Mouse (Mus musculus): Measurements from ENCODE around the gene Arhgap24. TPM values are rescaled to one million over a fixed set of nuclear protein-coding genes. Genes with fewer than 3 reads are reported as not detected.

Arhgap24 gene
- polyA plus RNA-seq, 1 experiment, result 12.5 TPM

- TF ChIP-seq MYOD1 (IDR thresholded peaks at IDR 0.05; ENCODE audit: control insufficient read depth in 1 of 3, insufficient read length in 2 of 3, low read depth in 2 of 3) (no peak), POLR2AphosphoS2 (IDR thresholded peaks at IDR 0.05; ENCODE audit: insufficient read length, low read depth) (no peak), USF1 (IDR thresholded peaks at IDR 0.05; ENCODE audit: low read depth) (no peak), TCF12 (IDR thresholded peaks at IDR 0.05; ENCODE audit: insufficient read depth, poor library complexity, severe bottlenecking) (no peak), REST (IDR thresholded peaks at IDR 0.05; ENCODE audit: insufficient read depth, insufficient read length) (no peak), MAX (IDR thresholded peaks at IDR 0.05; ENCODE audit: low read depth) (no peak), TCF3 (IDR thresholded peaks at IDR 0.05; ENCODE audit: insufficient read length, low read depth) (no peak), CEBPB (IDR thresholded peaks at IDR 0.05; ENCODE audit: insufficient read depth, poor library complexity, severe bottlenecking) (no peak), MYOG (IDR thresholded peaks at IDR 0.05; ENCODE audit: control insufficient read depth in 1 of 3, insufficient read depth in 1 of 3, insufficient read length in 2 of 3, low read depth in 2 of 3) (no peak), E2F4 (IDR thresholded peaks at IDR 0.05; ENCODE audit: insufficient read depth) (no peak), SRF (IDR thresholded peaks at IDR 0.05; ENCODE audit: control insufficient read depth, insufficient read length, low read depth) (no peak), POLR2A (IDR thresholded peaks at IDR 0.05; ENCODE audit: insufficient read length, low read depth) (no peak)
- no peaks in the 10 kb centered on the region for H3K27me3 ChIP-seq (ENCODE audit: control insufficient read depth, insufficient read depth, insufficient read length)
- no peaks in the 10 kb centered on the region for H3K79me2 ChIP-seq (ENCODE audit: control insufficient read depth, insufficient read depth)
- H3K4me3 ChIP-seq, result no peak overlapping the region
- H3K4me2 ChIP-seq (ENCODE audit: low read depth), result no peak overlapping the region
- no peak overlapping the region for H3ac ChIP-seq (ENCODE audit: control insufficient read depth, insufficient read length)
- H3K36me3 ChIP-seq (ENCODE audit: control insufficient read depth, insufficient read depth), result no peaks in the 10 kb centered on the region
These were observed 344.3 kb downstream of the Arhgap24 start for GRCm38 (mm10) chr5:102825538-102825937.

GRCm38 (mm10) chr5:102839071-102839470 is 357.9 kb downstream of the Arhgap24 start:
- Histone ChIP-seq H3K4me2 (ENCODE audit: low read depth) (no peak overlapping the region), H3K36me3 (ENCODE audit: control insufficient read depth, insufficient read depth) (no peaks in the 10 kb centered on the region), H3K79me2 (ENCODE audit: control insufficient read depth, insufficient read depth) (no peaks in the 10 kb centered on the region), H3ac (ENCODE audit: control insufficient read depth, insufficient read length) (no peak overlapping the region), H3K4me3 (no peak overlapping the region), H3K27me3 (ENCODE audit: control insufficient read depth, insufficient read depth, insufficient read length) (no peaks in the 10 kb centered on the region)
- TF ChIP-seq MYOD1 (IDR thresholded peaks at IDR 0.05; ENCODE audit: control insufficient read depth in 1 of 3, insufficient read length in 2 of 3, low read depth in 2 of 3) (no peak), POLR2A (IDR thresholded peaks at IDR 0.05; ENCODE audit: insufficient read length, low read depth) (no peak), TCF3 (IDR thresholded peaks at IDR 0.05; ENCODE audit: insufficient read length, low read depth) (no peak), SRF (IDR thresholded peaks at IDR 0.05; ENCODE audit: control insufficient read depth, insufficient read length, low read depth) (no peak), POLR2AphosphoS2 (IDR thresholded peaks at IDR 0.05; ENCODE audit: insufficient read length, low read depth) (no peak), TCF12 (IDR thresholded peaks at IDR 0.05; ENCODE audit: insufficient read depth, poor library complexity, severe bottlenecking) (no peak), E2F4 (IDR thresholded peaks at IDR 0.05; ENCODE audit: insufficient read depth) (no peak), USF1 (IDR thresholded peaks at IDR 0.05; ENCODE audit: low read depth) (no peak), MYOG (IDR thresholded peaks at IDR 0.05; ENCODE audit: control insufficient read depth in 1 of 3, insufficient read depth in 1 of 3, insufficient read length in 2 of 3, low read depth in 2 of 3) (no peak), MAX (IDR thresholded peaks at IDR 0.05; ENCODE audit: low read depth) (no peak), REST (IDR thresholded peaks at IDR 0.05; ENCODE audit: insufficient read depth, insufficient read length) (no peak)

GRCm38 (mm10) chr5:102843934-102844709 is 362.9 kb downstream of the Arhgap24 start:
- no peak overlapping the region for H3K4me3 ChIP-seq
- H3K27me3 ChIP-seq (ENCODE audit: control insufficient read depth, insufficient read depth, insufficient read length), result no peaks in the 10 kb centered on the region
- H3ac ChIP-seq (ENCODE audit: control insufficient read depth, insufficient read length), result no peak overlapping the region
- TF ChIP-seq TCF3 (IDR thresholded peaks at IDR 0.05; ENCODE audit: insufficient read length, low read depth) (no peak), MYOD1 (IDR thresholded peaks at IDR 0.05; ENCODE audit: control insufficient read depth in 1 of 3, insufficient read length in 2 of 3, low read depth in 2 of 3) (no peak), CEBPB (IDR thresholded peaks at IDR 0.05; ENCODE audit: insufficient read depth, poor library complexity, severe bottlenecking) (no peak), POLR2AphosphoS2 (IDR thresholded peaks at IDR 0.05; ENCODE audit: insufficient read length, low read depth) (no peak), SRF (IDR thresholded peaks at IDR 0.05; ENCODE audit: control insufficient read depth, insufficient read length, low read depth) (no peak), TCF12 (IDR thresholded peaks at IDR 0.05; ENCODE audit: insufficient read depth, poor library complexity, severe bottlenecking) (no peak), REST (IDR thresholded peaks at IDR 0.05; ENCODE audit: insufficient read depth, insufficient read length) (no peak), POLR2A (IDR thresholded peaks at IDR 0.05; ENCODE audit: insufficient read length, low read depth) (no peak), MYOG (IDR thresholded peaks at IDR 0.05; ENCODE audit: control insufficient read depth in 1 of 3, insufficient read depth in 1 of 3, insufficient read length in 2 of 3, low read depth in 2 of 3) (no peak), E2F4 (IDR thresholded peaks at IDR 0.05; ENCODE audit: insufficient read depth) (no peak)
- no peak overlapping the region for H3K4me2 ChIP-seq (ENCODE audit: low read depth)
- no peaks in the 10 kb centered on the region for H3K36me3 ChIP-seq (ENCODE audit: control insufficient read depth, insufficient read depth)
- H3K79me2 ChIP-seq (ENCODE audit: control insufficient read depth, insufficient read depth), result no peaks in the 10 kb centered on the region

GRCm38 (mm10) chr5:102844731-102845598 is 363.8 kb downstream of the Arhgap24 start:
- peak overlapping the region; percentile 77 for H3K4me2 ChIP-seq (ENCODE audit: low read depth)
- no peak overlapping the region for H3K4me3 ChIP-seq
- no peaks in the 10 kb centered on the region for H3K27me3 ChIP-seq (ENCODE audit: control insufficient read depth, insufficient read depth, insufficient read length)
- TF ChIP-seq USF1 (IDR thresholded peaks at IDR 0.05; ENCODE audit: low read depth) (no peak), E2F4 (IDR thresholded peaks at IDR 0.05; ENCODE audit: insufficient read depth) (no peak), MYOD1 (IDR thresholded peaks at IDR 0.05; ENCODE audit: control insufficient read depth in 1 of 3, insufficient read length in 2 of 3, low read depth in 2 of 3) (peak; percentile 17 to 87 (median 86)), TCF3 (IDR thresholded peaks at IDR 0.05; ENCODE audit: insufficient read length, low read depth) (no peak), SRF (IDR thresholded peaks at IDR 0.05; ENCODE audit: control insufficient read depth, insufficient read length, low read depth) (no peak), CEBPB (IDR thresholded peaks at IDR 0.05; ENCODE audit: insufficient read depth, poor library complexity, severe bottlenecking) (no peak), POLR2AphosphoS2 (IDR thresholded peaks at IDR 0.05; ENCODE audit: insufficient read length, low read depth) (no peak), MYOG (IDR thresholded peaks at IDR 0.05; ENCODE audit: control insufficient read depth in 1 of 3, insufficient read depth in 1 of 3, insufficient read length in 2 of 3, low read depth in 2 of 3) (peak; percentile 72 to 87 (median 86)), MAX (IDR thresholded peaks at IDR 0.05; ENCODE audit: low read depth) (no peak)
- no peaks in the 10 kb centered on the region for H3K79me2 ChIP-seq (ENCODE audit: control insufficient read depth, insufficient read depth)
- H3K36me3 ChIP-seq (ENCODE audit: control insufficient read depth, insufficient read depth), result no peaks in the 10 kb centered on the region
- no peak overlapping the region for H3ac ChIP-seq (ENCODE audit: control insufficient read depth, insufficient read length)

Data from myocyte (in vitro differentiated cells).